Mouse (Mus musculus) heart, postnatal 0 days (tissue): ENCODE measurements around the gene Serhl.

ENCODE experiments used
- CTCF ChIP-seq: IDR thresholded peaks from 2 replicates; pipeline ENCODE4 v1.5.1; 2016; ENCODE audit warnings: antibody characterized with exemption, control low read depth, low read depth
- EP300 ChIP-seq: IDR thresholded peaks from 2 replicates; pipeline ENCODE4 v1.6.1; 2016; ENCODE audit warnings: antibody characterized with exemption, low read depth

GRCm38 (mm10) chr15:83055569-83055968 lies 33.7 kb upstream of the Serhl start:
- TF ChIP-seq CTCF (no peak), EP300 (no peak)
